Mouse (Mus musculus) heart, embryonic 14.5 days (tissue): ENCODE measurements around the gene Ache. TPM values are rescaled to one million over a fixed set of nuclear protein-coding genes. Genes with fewer than 3 reads are reported as not detected.
A peak's percentile ranks its signal among the peaks of the same experiment; 100 is the strongest.

ENCODE experiments used
- ATAC-seq: fragments of 200-750 bp; cut with Nextera tagmentation; 2 replicates; pipeline ENCODE4 v1.8.0; 2017; ENCODE audit warnings: low read depth, moderate TSS enrichment; ENCODE audit not compliant: insufficient number of reproducible peaks, insufficient read depth, low FRiP score
- H3K27ac ChIP-seq, 2 experiments: fragments of 200-500 bp in 1 of 2; fragments of 300-500 bp in 1 of 2; sonication (generic) in 1 of 2; replicated peaks in 1 of 2; 2 replicates each; pipeline ENCODE4 v1.5.1; 2012 to 2014; ENCODE audit warnings: low read depth in 2 of 2, low read length in 2 of 2, control low read depth in 1 of 2, mild to moderate bottlenecking in 1 of 2, mixed read lengths in 1 of 2; ENCODE audit not compliant: control insufficient read depth in 1 of 2, insufficient read depth in 1 of 2
- H3K27me3 ChIP-seq: fragments of 300-500 bp; sonication (generic); 2 replicates; pipeline ENCODE4 v1.6.1; 2014; ENCODE audit warnings: mild to moderate bottlenecking, low read length, control low read depth; ENCODE audit not compliant: control insufficient read depth, insufficient read depth
- H3K36me3 ChIP-seq: fragments of 300-500 bp; sonication (generic); 2 replicates; pipeline ENCODE4 v1.6.1; 2014; ENCODE audit warnings: mild to moderate bottlenecking, control low read depth, low read length, mixed read lengths; ENCODE audit not compliant: control insufficient read depth, insufficient read depth
- H3K4me1 ChIP-seq, 2 experiments: fragments of 200-500 bp in 1 of 2; fragments of 300-500 bp in 1 of 2; sonication (generic) in 1 of 2; 2 replicates each; pipeline ENCODE4 v1.6.1; 2012 to 2014; ENCODE audit warnings: low read length in 2 of 2, control low read depth in 1 of 2, mixed read lengths in 1 of 2; ENCODE audit not compliant: control insufficient read depth in 2 of 2, insufficient read depth in 2 of 2
- H3K4me2 ChIP-seq: fragments of 300-500 bp; sonication (generic); 2 replicates; pipeline ENCODE4 v1.6.1; 2014; ENCODE audit warnings: mild to moderate bottlenecking, low read length
- H3K4me3 ChIP-seq, 2 experiments: fragments of 200-500 bp in 1 of 2; fragments of 300-500 bp in 1 of 2; sonication (generic) in 1 of 2; 2 replicates each; pipeline ENCODE4 v1.5.1; 2012 to 2014; ENCODE audit warnings: low read length in 2 of 2, mild to moderate bottlenecking in 2 of 2, control low read depth in 1 of 2, low read depth in 1 of 2, moderate library complexity in 1 of 2; ENCODE audit not compliant: control insufficient read depth in 1 of 2, insufficient read depth in 1 of 2
- H3K9ac ChIP-seq: fragments of 300-500 bp; sonication (generic); 2 replicates; pipeline ENCODE4 v1.6.1; 2014; ENCODE audit warnings: mild to moderate bottlenecking, low read length
- H3K9me3 ChIP-seq: fragments of 300-500 bp; sonication (generic); 2 replicates; pipeline ENCODE4 v1.6.1; 2016; ENCODE audit warnings: low read length, control low read depth; ENCODE audit not compliant: control insufficient read depth
- WGBS: fragments of 180-500 bp; shearing (Covaris S2); extraction: QIAGEN DNeasy Blood & Tissue Kit; methylation state at CpG from one replicate; pipeline ENCODE4 v1.1.7; 2014; 5-methylcytosine and 5-hydroxymethylcytosine counted together
- polyA plus RNA-seq: library from polyadenylated mRNA; unstranded; fragments of >200 nt; fragmentation: Nextera tagmentation; extraction: Ambion mirVana; gene quantifications from 2 replicates; pipeline ENCODE4 v1.2.1, GENCODE M21; 2014

Gene Ache
- polyA plus RNA-seq, 1 experiment from 2014 or later = 12.5 TPM

DNA sequence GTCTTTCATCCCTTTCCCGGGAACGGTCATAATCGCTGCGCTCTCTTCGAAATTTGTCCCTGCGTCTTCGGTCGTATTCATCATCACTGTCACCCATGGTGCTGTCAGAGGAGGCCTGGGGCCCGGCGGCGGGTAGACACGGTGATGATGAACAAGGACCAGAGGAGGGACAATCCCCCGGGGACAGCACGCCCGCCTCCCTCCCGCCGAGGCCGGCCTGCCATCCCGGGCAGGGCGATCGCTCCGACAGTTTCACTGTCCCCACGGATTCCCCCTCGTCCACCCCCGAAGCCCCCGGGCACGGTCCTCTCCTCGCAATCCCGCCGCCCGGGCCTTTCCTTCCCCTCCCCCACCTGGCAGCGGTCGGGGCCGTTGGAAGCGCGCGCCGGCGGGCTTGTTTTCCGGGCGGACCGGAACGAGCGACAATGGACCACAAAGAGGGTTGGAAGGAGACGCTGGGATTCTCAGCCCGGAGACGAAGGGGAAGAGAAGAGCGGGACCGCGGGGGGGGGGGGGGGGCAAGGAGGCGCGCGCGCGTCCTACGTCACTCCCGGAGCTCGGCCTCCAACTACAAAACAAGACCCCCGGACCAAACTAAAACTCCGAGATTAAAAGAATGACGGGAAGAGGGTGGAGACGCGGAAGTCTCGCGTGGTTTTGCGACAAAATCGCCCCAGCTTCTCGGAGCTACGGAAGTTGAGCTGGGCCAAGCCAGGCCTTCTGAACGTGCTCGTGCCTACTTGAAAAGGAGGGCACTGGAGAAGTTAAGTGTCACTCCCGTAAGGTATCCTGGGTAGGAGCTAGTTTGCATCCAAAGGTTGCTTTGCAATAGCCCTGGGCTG lies 20.0 kb downstream of the Ache start, which contains the start of gene Srrt:
TSS of gene Srrt (minus strand) at position 604 of the 842 bp plus-strand sequence.
- Histone ChIP-seq H3K9me3 (no peaks in the 10 kb centered on the region), H3K4me2 (peak within 1 kb of the TSS; percentile 77), H3K27ac (peak within 1 kb of the TSS; percentile 87 to 95), H3K36me3 (peaks cover 71% of the 10 kb centered on the region), H3K27me3 (no peaks in the 10 kb centered on the region), H3K4me3 (peak within 1 kb of the TSS; percentile 91 to 97), H3K9ac (peak within 1 kb of the TSS; percentile 98), H3K4me1 (peaks cover 4 to 42% of the 10 kb centered on the region in 2 experiments)
- ATAC-seq = peak; percentile 78
- under 1% methylated on average over 64 of the region's 72 CpGs for WGBS

DNA sequence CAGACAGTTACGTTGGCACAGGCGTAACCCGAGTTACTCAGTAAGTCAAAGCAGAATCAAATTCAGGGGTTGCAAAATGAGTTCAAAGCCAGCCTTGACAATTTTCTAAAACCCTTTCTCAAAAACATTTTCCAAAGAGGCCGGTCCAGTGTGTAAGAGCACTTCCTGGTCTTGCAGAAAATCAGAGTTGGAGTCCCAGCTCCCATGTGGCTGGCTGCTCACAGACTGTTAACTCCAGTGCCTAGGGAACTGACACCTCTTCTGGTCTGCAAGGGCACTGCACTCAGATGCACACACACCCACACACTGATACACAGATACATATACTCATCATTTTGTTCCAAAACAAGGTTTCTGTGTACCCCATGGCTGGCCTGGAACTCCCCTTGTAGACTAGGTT lies 21.0 kb downstream of the Ache start:
- Histone ChIP-seq H3K27me3 (no peaks in the 10 kb centered on the region), H3K4me1 (peaks cover 12 to 48% of the 10 kb centered on the region in 2 experiments), H3K27ac (peak overlapping the region; percentile 87 to 95; a peak in 3 of 4 replicates), H3K9me3 (no peaks in the 10 kb centered on the region), H3K9ac (peak overlapping the region; percentile 98), H3K36me3 (peaks cover 65% of the 10 kb centered on the region), H3K4me3 (peak overlapping the region in 1 of 2 experiments; percentile 91; a peak in 2 of 4 replicates), H3K4me2 (peak overlapping the region; percentile 77)
- 95% methylated on average over 4 of the region's 4 CpGs for WGBS
- ATAC-seq = no peak

DNA sequence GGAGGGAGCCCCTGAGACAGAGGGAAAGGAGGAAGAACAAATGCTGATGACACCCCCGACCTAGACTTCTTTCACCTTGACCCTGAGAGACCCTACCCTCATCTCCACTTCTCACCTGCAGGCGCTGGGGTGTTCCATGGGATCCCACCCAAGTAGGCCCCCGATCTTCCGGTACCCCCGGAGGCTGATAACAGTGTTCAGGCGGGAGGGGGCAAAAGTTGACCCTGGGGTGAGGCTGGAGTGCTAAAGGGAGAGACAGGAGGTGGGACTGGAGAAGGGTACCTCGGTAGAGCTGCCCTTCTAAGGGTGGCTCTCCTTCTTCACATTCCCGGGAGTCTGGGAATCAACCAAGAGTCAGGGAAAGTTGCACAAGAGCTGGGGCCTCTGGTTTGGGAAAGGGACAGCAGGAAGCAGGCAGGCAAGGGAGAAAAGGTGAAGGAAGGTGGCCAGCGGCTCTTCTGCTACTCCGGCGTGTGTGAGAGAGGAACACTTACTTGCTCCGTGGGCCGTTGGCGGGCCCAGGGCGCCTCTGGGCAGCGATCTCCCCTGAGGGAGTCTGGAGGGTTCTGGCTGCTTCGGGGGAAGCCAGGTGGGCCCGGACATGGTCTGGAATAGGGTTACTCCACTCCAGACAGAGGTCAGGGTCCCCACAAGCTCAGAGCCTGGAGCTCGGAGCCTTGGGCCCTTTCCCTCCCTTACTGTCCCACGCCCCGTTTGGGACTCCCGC lies 26.3 kb downstream of the Ache start:
- peak; percentile 38 for ATAC-seq
- peak overlapping the region; percentile 96 for H3K4me2 ChIP-seq
- peaks cover 22 to 25% of the 10 kb centered on the region in 2 experiments for H3K4me1 ChIP-seq
- H3K4me3 ChIP-seq = peak overlapping the region; percentile 74 to 77
- H3K27ac ChIP-seq = peak overlapping the region; percentile 60 to 91
- no peaks in the 10 kb centered on the region for H3K9me3 ChIP-seq
- H3K36me3 ChIP-seq = peaks cover 52% of the 10 kb centered on the region
- WGBS = under 1% methylated on average over 22 of the region's 22 CpGs
- peak overlapping the region; percentile 97 for H3K9ac ChIP-seq
- H3K27me3 ChIP-seq = no peaks in the 10 kb centered on the region

DNA sequence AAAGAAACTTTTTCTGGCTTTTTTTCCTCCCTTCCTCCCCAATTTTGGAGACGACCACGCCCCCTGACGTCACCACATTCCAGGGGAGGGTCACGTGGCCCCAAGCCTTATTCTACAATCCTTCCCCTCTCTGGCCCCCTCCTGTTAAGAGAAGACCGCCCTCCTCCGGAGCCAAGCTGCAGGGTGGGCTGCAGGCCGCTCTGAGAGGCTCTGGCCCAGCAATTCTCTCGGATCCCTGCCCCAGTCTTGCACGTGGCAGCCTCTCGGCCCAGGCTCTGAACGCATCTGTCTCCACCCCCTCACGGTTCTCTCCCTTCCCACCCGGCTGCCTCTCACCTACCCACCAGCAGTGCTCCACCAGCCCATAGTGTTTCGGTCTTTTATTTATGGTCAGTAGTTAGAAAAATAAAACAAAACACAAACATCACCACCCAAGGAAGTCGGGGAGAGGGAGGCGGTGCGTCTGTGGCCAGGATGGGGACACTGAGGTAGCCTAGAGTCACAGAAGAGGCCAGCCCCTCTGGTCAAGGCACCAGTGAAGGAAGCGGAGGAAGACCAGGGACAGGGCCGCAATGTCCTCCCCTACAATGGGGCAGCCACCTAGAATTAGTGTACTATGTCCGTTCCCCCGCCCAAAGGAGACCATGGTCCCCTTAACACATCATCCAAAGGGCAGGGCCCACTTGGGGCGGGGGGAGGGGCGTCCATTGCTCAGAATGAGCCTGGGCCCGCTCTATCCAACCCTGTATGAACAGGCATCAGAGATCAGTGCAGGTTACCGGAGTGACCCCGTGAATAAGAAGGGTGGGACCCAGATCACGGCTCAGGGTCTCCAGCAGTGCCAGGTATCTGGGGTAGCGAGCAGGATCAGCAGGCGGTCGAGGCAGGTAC lies 27.1 kb downstream of the Ache start, which contains the start of gene Trip6:
TSS of gene Trip6 (minus strand) at position 212 of the 891 bp plus-strand sequence.
- 23% methylated on average over 30 of the region's 30 CpGs for WGBS

DNA sequence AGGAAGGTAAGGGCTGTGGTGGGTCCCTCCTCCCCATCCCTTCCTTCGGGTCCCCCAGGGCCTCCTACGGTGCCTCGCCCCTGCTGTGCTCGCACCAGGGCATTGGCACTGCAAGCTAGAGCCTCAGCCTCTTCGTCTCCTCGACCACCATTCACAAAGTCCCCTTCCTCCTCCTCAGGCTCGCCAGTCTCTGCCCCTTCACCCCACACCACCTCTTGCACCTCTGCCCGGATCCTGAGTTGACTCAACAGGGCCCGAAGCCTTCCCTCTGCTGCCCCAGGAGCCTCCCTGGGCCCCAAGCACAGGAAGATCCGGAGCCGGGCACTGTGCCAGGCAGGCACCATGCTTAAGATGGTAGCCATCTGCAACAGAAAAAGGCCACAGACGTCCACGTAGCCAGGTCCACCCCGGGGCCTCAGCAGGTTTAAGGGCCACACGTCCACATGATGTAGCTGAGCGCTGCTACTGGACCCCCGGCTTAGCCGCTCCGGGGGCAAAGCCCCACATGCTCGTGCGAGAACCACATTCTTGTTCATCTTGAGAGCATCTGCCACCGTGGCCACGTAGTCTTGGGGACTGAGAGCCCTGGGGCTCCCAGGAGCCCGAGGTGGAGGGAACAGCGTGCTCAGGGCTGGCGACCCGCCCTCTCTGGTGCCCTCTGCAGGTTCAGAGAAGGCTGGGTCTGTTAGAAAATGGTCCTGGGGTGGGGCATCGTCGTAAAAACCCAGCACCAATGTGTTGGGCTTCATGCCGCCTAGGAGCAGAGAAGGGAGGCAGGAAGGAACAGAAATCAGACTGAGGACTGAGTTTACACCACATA lies 28.0 kb downstream of the Ache start:
- peaks cover 44% of the 10 kb centered on the region for H3K36me3 ChIP-seq
- H3K27ac ChIP-seq = peak overlapping the region in 1 of 2 experiments; percentile 91; a peak in 1 of 4 replicates
- H3K27me3 ChIP-seq = no peaks in the 10 kb centered on the region
- WGBS = 37% methylated on average over 30 of the region's 30 CpGs
- no peak overlapping the region for H3K4me2 ChIP-seq
- peaks cover 22 to 25% of the 10 kb centered on the region in 2 experiments for H3K4me1 ChIP-seq
- no peak overlapping the region; a peak in 1 of 4 replicates for H3K4me3 ChIP-seq
- ATAC-seq = 0 out of 2 replicates have a peak, but pooled peaks have one; percentile 5
- H3K9me3 ChIP-seq = no peaks in the 10 kb centered on the region
- peak overlapping the region; percentile 97; the same call in 1 of the 2 replicates for H3K9ac ChIP-seq

More for the DNA sequence above, 27.1 kb downstream of the Ache start, which contains the start of gene Trip6:
- Histone ChIP-seq H3K4me2 (peak within 1 kb of the TSS; percentile 96), H3K27ac (peak within 1 kb of the TSS; percentile 60 to 91), H3K9ac (peak within 1 kb of the TSS; percentile 97), H3K4me1 (peaks cover 22 to 25% of the 10 kb centered on the region in 2 experiments), H3K27me3 (no peaks in the 10 kb centered on the region), H3K36me3 (peaks cover 47% of the 10 kb centered on the region), H3K4me3 (peak within 1 kb of the TSS; percentile 74 to 77), H3K9me3 (no peaks in the 10 kb centered on the region)
- ATAC-seq = peak; percentile 86

DNA sequence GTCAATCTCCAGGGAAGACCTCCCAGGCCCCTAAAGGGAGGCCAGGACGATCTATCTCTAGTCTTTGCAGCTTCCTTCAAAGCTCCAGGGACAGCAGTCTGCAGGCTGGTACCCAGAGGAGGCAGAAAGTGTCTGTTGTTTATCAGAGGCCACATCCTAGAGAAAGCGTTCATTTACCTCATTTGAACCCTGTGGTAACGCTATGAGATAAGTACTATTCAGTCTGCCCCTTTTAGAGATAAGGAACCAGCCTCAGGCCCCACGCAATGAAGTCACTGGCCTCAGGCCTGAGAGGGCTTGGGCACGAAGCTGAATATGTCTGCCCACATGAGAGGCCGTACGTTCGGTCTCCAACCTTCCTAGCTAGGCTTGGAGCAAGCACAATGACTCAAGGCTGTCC lies 30.0 kb downstream of the Ache start:
- no peak overlapping the region for H3K4me3 ChIP-seq
- H3K9ac ChIP-seq = no peak overlapping the region
- 48% methylated on average over 8 of the region's 8 CpGs for WGBS
- H3K36me3 ChIP-seq = peaks cover 37% of the 10 kb centered on the region
- H3K4me1 ChIP-seq = peaks cover 22 to 23% of the 10 kb centered on the region in 2 experiments
- H3K9me3 ChIP-seq = no peaks in the 10 kb centered on the region
- no peak overlapping the region for H3K27ac ChIP-seq
- no peak for ATAC-seq
- H3K27me3 ChIP-seq = no peaks in the 10 kb centered on the region
- H3K4me2 ChIP-seq = no peak overlapping the region
